Mouse (Mus musculus) kidney, adult 2 months (tissue): Measurements from ENCODE around the gene Rnf213.

Source experiments
- CTCF ChIP-seq: fragments of 200-500 bp; conservative IDR thresholded peaks from 2 replicates; pipeline ENCODE4 v1.5.1; 2011; ENCODE audit warnings: low read depth, mild to moderate bottlenecking, control low read depth, low read length, moderate library complexity, mixed read lengths; ENCODE audit not compliant: insufficient read depth, insufficient read length
- POLR2A ChIP-seq: fragments of 200-500 bp; IDR thresholded peaks from one replicate; pipeline ENCODE4 v1.6.1; 2011; ENCODE audit warnings: low read depth, low read length, control low read depth

DNA sequence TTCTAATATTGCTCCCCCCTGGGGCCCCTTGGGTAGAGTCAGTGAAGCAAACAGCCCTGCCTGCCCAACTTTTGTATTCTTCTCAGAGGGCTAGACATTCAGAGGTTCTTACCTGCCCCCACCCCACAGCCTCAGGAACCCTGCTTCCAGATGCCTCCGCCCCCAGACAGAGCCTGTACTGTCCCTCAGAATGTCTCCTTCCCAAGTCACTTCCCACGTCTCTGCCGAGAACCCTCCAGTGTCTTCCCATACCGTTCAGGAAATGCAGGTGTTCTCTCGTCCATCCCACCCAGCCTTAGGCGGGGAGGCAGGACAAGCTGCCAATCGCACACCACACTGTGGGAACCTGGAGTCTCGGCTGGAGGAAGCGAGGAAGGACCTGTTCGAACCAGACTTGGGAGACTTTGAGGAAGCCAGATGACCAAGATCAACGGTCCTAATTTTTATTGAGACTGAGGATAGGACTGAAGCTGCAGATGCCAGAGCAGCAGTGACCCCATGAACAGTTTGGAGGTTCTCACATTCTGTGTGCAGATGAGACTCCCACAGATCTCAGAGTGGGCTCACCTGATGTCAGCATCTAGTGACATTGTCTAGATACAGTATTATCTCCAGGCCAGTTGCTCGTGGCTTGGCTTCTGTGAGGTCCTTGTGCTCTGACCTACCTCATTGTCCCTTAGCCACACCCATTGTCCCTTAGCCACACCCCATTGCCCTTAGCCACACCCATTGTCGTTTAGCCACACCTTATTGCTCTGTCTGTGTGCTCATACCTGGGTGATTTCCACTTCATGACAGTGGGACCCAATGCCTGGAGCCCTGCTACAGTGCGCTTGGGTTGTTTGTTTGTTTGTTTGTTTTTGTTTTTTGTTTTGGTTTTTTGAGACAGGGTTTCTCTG, 133.4 kb downstream of the Rnf213 start:
- TF ChIP-seq CTCF (no peak), POLR2A (no peak)
